Mouse (Mus musculus) embryonic fibroblast, embryonic 13.5 days (primary cell): Measurements from ENCODE around the gene 6330409D20Rik.

Source experiments
- CTCF ChIP-seq: IDR thresholded peaks from 2 replicates; pipeline ENCODE4 v1.5.1; 2011; ENCODE audit warnings: mild to moderate bottlenecking, control low read depth, low read length, moderate library complexity, borderline replicate concordance; ENCODE audit not compliant: insufficient read depth
- POLR2A ChIP-seq: IDR thresholded peaks from 2 replicates; pipeline ENCODE4 v1.6.1; 2011; ENCODE audit warnings: low read depth, mild to moderate bottlenecking, control low read depth, low read length, moderate library complexity

DNA sequence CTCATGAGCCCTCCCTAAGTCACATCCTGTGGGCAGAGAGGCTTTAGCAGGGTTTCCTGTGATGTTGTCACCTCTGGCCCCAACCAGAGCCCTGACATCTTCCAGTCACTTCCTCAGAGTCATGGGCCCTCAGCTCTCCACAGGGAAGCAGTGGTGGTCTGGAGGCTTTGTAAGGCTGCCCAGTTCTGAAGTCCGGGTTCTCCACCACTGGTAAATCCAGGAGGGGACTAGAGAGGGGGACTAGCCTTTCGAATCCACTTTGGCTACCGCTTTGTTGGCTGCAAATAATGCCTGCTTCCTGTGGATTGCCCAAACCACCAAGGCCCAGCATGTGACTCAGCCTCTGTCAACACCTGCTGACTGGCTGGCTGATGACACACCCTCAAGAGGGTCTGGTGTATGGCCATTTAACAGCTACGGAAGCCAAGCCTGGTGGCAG is 25.8 kb downstream of the 6330409D20Rik start:
- TF ChIP-seq CTCF: no peak
- TF ChIP-seq POLR2A: no peak
